20 mouse cellular contexts compared by ENCODE assay signal in genomic region chr2:43323836-43324235, GRCm38 (mm10).
DNase-seq lines count a peak whose midpoint lies in the region; ATAC-seq lines count a peak whose summit lies in the region.
"Had no signal": no experiment of that assay in that cellular context is flagged by ENCODE, and none has a peak within 500 bp of the region (broad histone marks: within the 10 kb centered on the region; RNA-seq: fewer than 3 reads in every experiment).

No protein-coding gene starts in this region.

- H3K4me3 ChIP-seq in midbrain, embryonic 11.5 days (ENCODE audit: low read depth, low read length), result no peak overlapping the region
- H3K4me3 ChIP-seq: heart, embryonic 15.5 days; hindbrain, embryonic 15.5 days; intestine, embryonic 15.5 days; limb, embryonic 10.5 days; midbrain, embryonic 13.5 days had no signal

- no peaks in the 10 kb centered on the region for H3K27me3 ChIP-seq in midbrain, embryonic 11.5 days (ENCODE audit: control insufficient read depth, insufficient read depth, low read length)
- H3K27me3 ChIP-seq: heart, embryonic 15.5 days; hindbrain, embryonic 15.5 days; intestine, embryonic 15.5 days; midbrain, embryonic 13.5 days had no signal

- no peaks in the 10 kb centered on the region for H3K9me3 ChIP-seq in midbrain, embryonic 11.5 days (ENCODE audit: control insufficient read depth, low read length)
- H3K9me3 ChIP-seq: heart, embryonic 15.5 days; hindbrain, embryonic 15.5 days; intestine, embryonic 15.5 days; limb, embryonic 10.5 days; midbrain, embryonic 13.5 days had no signal

- no peak overlapping the region for H3K4me2 ChIP-seq in midbrain, embryonic 11.5 days
- H3K4me2 ChIP-seq: heart, embryonic 15.5 days; hindbrain, embryonic 15.5 days; intestine, embryonic 15.5 days; midbrain, embryonic 13.5 days had no signal

- no peak for ATAC-seq in midbrain, embryonic 11.5 days (ENCODE audit: low FRiP score)
- ATAC-seq: intestine, embryonic 15.5 days; liver, postnatal 0 days; midbrain, embryonic 13.5 days had no signal

- H3K4me1 ChIP-seq in midbrain, embryonic 11.5 days (ENCODE audit: control insufficient read depth, insufficient read depth, low read length), result no peaks in the 10 kb centered on the region
- H3K4me1 ChIP-seq: heart, embryonic 15.5 days; hindbrain, embryonic 15.5 days; intestine, embryonic 15.5 days; limb, embryonic 10.5 days; midbrain, embryonic 13.5 days had no signal

- peak; percentile 3 to 9 for DNase-seq in cerebellum, postnatal 10 days
- DNase-seq in cerebellum, adult 11 months, result no peak
- peak; percentile 6 to 14 for DNase-seq in layer of hippocampus, adult 8-10 months (ENCODE audit: low spot score in 2 of 2)
- no peak for DNase-seq in layer of hippocampus, postnatal 10 days (ENCODE audit: low spot score in 2 of 2)
- DNase-seq in brain, adult 2 months (ENCODE audit: low read depth, low spot score), result peak; percentile 86
- DNase-seq in left cerebral cortex, adult 9 months (ENCODE audit: low spot score in 2 of 2), result peak; percentile 40 to 52
- no peak for DNase-seq in midbrain, embryonic 11.5 days (ENCODE audit: low spot score, missing footprints)
- DNase-seq in kidney, adult 18-20 months, result no peak
- DNase-seq: adrenal gland, adult 2 months; heart, adult 18-20 months; heart, postnatal 4 days; kidney, postnatal 36 days; liver, postnatal 0 days; lung, postnatal 10 days; thymus, postnatal 25 days had no signal

- H3K27ac ChIP-seq in midbrain, embryonic 11.5 days (ENCODE audit: low read depth, low read length), result no peak overlapping the region
- H3K27ac ChIP-seq: heart, embryonic 15.5 days; hindbrain, embryonic 15.5 days; intestine, embryonic 15.5 days; limb, embryonic 10.5 days; midbrain, embryonic 13.5 days had no signal

- WGBS in midbrain, embryonic 11.5 days, result 97% methylated on average over 1 of the region's 1 CpGs

- no peaks in the 10 kb centered on the region for H3K36me3 ChIP-seq in midbrain, embryonic 11.5 days (ENCODE audit: control insufficient read depth, insufficient read depth, low read length)
- H3K36me3 ChIP-seq: heart, embryonic 15.5 days; hindbrain, embryonic 15.5 days; intestine, embryonic 15.5 days; limb, embryonic 10.5 days; midbrain, embryonic 13.5 days had no signal

- no peak overlapping the region for H3K9ac ChIP-seq in midbrain, embryonic 11.5 days (ENCODE audit: low read length)
- H3K9ac ChIP-seq: heart, embryonic 15.5 days; hindbrain, embryonic 15.5 days; intestine, embryonic 15.5 days; liver, postnatal 0 days; midbrain, embryonic 13.5 days had no signal

Comparison
In these comparisons a context has a peak if more than half of its experiments do, and no peak if none do; other contexts are left out.
1. DNase-seq: peak in cerebellum, postnatal 10 days (2 of 2), layer of hippocampus, adult 8-10 months (2 of 2), brain, adult 2 months (single experiment) and left cerebral cortex, adult 9 months (2 of 2); none in cerebellum, adult 11 months (single experiment), layer of hippocampus, postnatal 10 days (0 of 2), midbrain, embryonic 11.5 days (single experiment) and kidney, adult 18-20 months (single experiment).